17 mouse cellular contexts compared by ENCODE assay signal in genomic region chr11:18444600-18444999, GRCm38 (mm10).
DNase-seq lines count a peak whose midpoint lies in the region; ATAC-seq and TF ChIP-seq lines count a peak whose summit lies in the region.
"Had no signal": no experiment of that assay in that cellular context is flagged by ENCODE, and none has a peak within 500 bp of the region (broad histone marks: within the 10 kb centered on the region; RNA-seq: fewer than 3 reads in every experiment).

No protein-coding gene starts in this region.

- H3K36me3 ChIP-seq in embryonic facial prominence, embryonic 13.5 days, result no peaks in the 10 kb centered on the region
- no peaks in the 10 kb centered on the region for H3K36me3 ChIP-seq in kidney, postnatal 0 days (ENCODE audit: insufficient read depth, low read length)
- H3K36me3 ChIP-seq in lung, postnatal 0 days (ENCODE audit: insufficient read depth, low read length), result no peaks in the 10 kb centered on the region
- H3K36me3 ChIP-seq: limb, embryonic 13.5 days; midbrain, embryonic 10.5 days; neural tube, embryonic 13.5 days had no signal

- ATAC-seq in embryonic facial prominence, embryonic 13.5 days (ENCODE audit: insufficient number of reproducible peaks, insufficient read depth, low FRiP score, low TSS enrichment, low read depth), result no peak
- ATAC-seq in kidney, postnatal 0 days (replicated peaks; ENCODE audit: low FRiP score, low read depth), result no peak
- peak; percentile 38 for ATAC-seq in lung, postnatal 0 days
- ATAC-seq: forebrain, postnatal 0 days had no signal

- no peak overlapping the region for H3K9ac ChIP-seq in embryonic facial prominence, embryonic 13.5 days
- H3K9ac ChIP-seq in kidney, postnatal 0 days (ENCODE audit: low read depth, low read length), result no peak overlapping the region
- no peak overlapping the region for H3K9ac ChIP-seq in lung, postnatal 0 days (replicated peaks; ENCODE audit: low read depth)
- H3K9ac ChIP-seq: forebrain, postnatal 0 days; limb, embryonic 13.5 days; neural tube, embryonic 13.5 days had no signal

- DNase-seq in embryo, embryonic 10.5 days (ENCODE audit: low spot score), result peak; percentile 40
- DNase-seq in kidney, postnatal 0 days (ENCODE audit: low spot score), result peak; percentile 88
- DNase-seq in lung, postnatal 0 days (ENCODE audit: low spot score), result peak; percentile 65
- no peak for DNase-seq in left cerebral cortex, adult 9 months (ENCODE audit: low spot score in 2 of 2)
- DNase-seq in gastrocnemius, postnatal 10 days, result no peak
- no peak for DNase-seq in Muller cell, postnatal 12 days (ENCODE audit: inconsistent ontology term)
- no peak for DNase-seq in layer of hippocampus, adult 8-10 months (ENCODE audit: low spot score in 2 of 2)
- DNase-seq: adrenal gland, postnatal 25 days; cerebellum, adult 18-20 months; forebrain, postnatal 0 days; gastrocnemius, adult 2 months; right cerebral cortex, postnatal 14 days had no signal

- no peaks in the 10 kb centered on the region for H3K27me3 ChIP-seq in embryonic facial prominence, embryonic 13.5 days
- H3K27me3 ChIP-seq in kidney, postnatal 0 days (ENCODE audit: insufficient read depth, low read length), result no peaks in the 10 kb centered on the region
- no peaks in the 10 kb centered on the region for H3K27me3 ChIP-seq in lung, postnatal 0 days (replicated peaks; ENCODE audit: insufficient read depth, low read length)
- H3K27me3 ChIP-seq: limb, embryonic 13.5 days; neural tube, embryonic 13.5 days had no signal

- 0 out of 2 replicates have a peak overlapping the region, but pooled peaks have one; percentile 11 for H3K4me2 ChIP-seq in embryonic facial prominence, embryonic 13.5 days
- peak overlapping the region; percentile 13; the same call in 1 of the 2 replicates for H3K4me2 ChIP-seq in kidney, postnatal 0 days (ENCODE audit: low read length)
- H3K4me2 ChIP-seq in lung, postnatal 0 days (replicated peaks; ENCODE audit: low read depth, low read length), result no peak overlapping the region
- H3K4me2 ChIP-seq: limb, embryonic 13.5 days; neural tube, embryonic 13.5 days had no signal

- 54% methylated on average over 8 of the region's 8 CpGs for WGBS in embryonic facial prominence, embryonic 13.5 days
- WGBS in kidney, postnatal 0 days, result 18% methylated on average over 8 of the region's 8 CpGs
- 52% methylated on average over 8 of the region's 8 CpGs for WGBS in lung, postnatal 0 days

- H3K27ac ChIP-seq in embryonic facial prominence, embryonic 13.5 days, result 0 out of 2 replicates have a peak overlapping the region, but pooled peaks have one; percentile 28
- no peak overlapping the region; the same call in 1 of the 2 replicates for H3K27ac ChIP-seq in kidney, postnatal 0 days
- no peak overlapping the region for H3K27ac ChIP-seq in lung, postnatal 0 days (ENCODE audit: low read length)
- H3K27ac ChIP-seq: gastrocnemius, adult 2 months; limb, embryonic 13.5 days; midbrain, embryonic 10.5 days; neural tube, embryonic 13.5 days had no signal

- peaks cover 8% of the 10 kb centered on the region; the same call in 1 of the 2 replicates for H3K4me1 ChIP-seq in embryonic facial prominence, embryonic 13.5 days
- H3K4me1 ChIP-seq in kidney, postnatal 0 days (replicated peaks; ENCODE audit: insufficient read depth, low read length), result no peaks in the 10 kb centered on the region
- H3K4me1 ChIP-seq in lung, postnatal 0 days (ENCODE audit: insufficient read depth, low read depth, low read length), result no peaks in the 10 kb centered on the region
- H3K4me1 ChIP-seq: midbrain, embryonic 10.5 days; neural tube, embryonic 13.5 days had no signal

- no peaks in the 10 kb centered on the region for H3K9me3 ChIP-seq in embryonic facial prominence, embryonic 13.5 days
- H3K9me3 ChIP-seq in kidney, postnatal 0 days (replicated peaks; ENCODE audit: low read length), result no peaks in the 10 kb centered on the region
- no peaks in the 10 kb centered on the region for H3K9me3 ChIP-seq in lung, postnatal 0 days (ENCODE audit: low read length)
- H3K9me3 ChIP-seq: limb, embryonic 13.5 days; midbrain, embryonic 10.5 days; neural tube, embryonic 13.5 days had no signal

- TF ChIP-seq CTCF in kidney, postnatal 0 days (IDR thresholded peaks at IDR 0.05; ENCODE audit: low read depth), result no peak
- no peak for TF ChIP-seq CTCF in lung, postnatal 0 days (IDR thresholded peaks at IDR 0.05)

- H3K4me3 ChIP-seq in embryonic facial prominence, embryonic 13.5 days, result no peak overlapping the region
- H3K4me3 ChIP-seq in kidney, postnatal 0 days (replicated peaks; ENCODE audit: low read depth, low read length), result no peak overlapping the region
- H3K4me3 ChIP-seq in lung, postnatal 0 days (ENCODE audit: low read depth, low read length), result no peak overlapping the region
- H3K4me3 ChIP-seq: erythroblast, embryonic 14.5 days; gastrocnemius, adult 2 months; limb, embryonic 13.5 days; midbrain, embryonic 10.5 days; neural tube, embryonic 13.5 days had no signal

- peak; percentile 31; the same call in 1 of the 2 replicates for TF ChIP-seq EP300 in lung, postnatal 0 days (IDR thresholded peaks at IDR 0.05)

Comparison
In these comparisons a context has a peak if more than half of its experiments do, and no peak if none do; other contexts are left out.
1. DNase-seq: peak in embryo, embryonic 10.5 days (single experiment), kidney, postnatal 0 days (single experiment) and lung, postnatal 0 days (single experiment); none in left cerebral cortex, adult 9 months (0 of 2), gastrocnemius, postnatal 10 days (single experiment), Muller cell, postnatal 12 days (single experiment) and layer of hippocampus, adult 8-10 months (0 of 2).